Mouse (Mus musculus): ENCODE results near the gene Adgrl3. TPM values are rescaled to one million over a fixed set of nuclear protein-coding genes. Genes with fewer than 3 reads are reported as not detected.
"Not testable (repeated sequence)": the region's sequence is repeated elsewhere in the genome, so short reads cannot be mapped to it uniquely, and the experiment has no call there.

Adgrl3 gene
- polyA plus RNA-seq, 1 experiment from 2014 or later = 34.6 TPM

GRCm38 (mm10) chr5:81475971-81476606 lies 456.2 kb downstream of the Adgrl3 start:
- Histone ChIP-seq H3K36me3 (replicated peaks) (no peaks in the 10 kb centered on the region), H3K4me2 (no peak overlapping the region), H3K27me3 (no peaks in the 10 kb centered on the region), H3K9me3 (no peaks in the 10 kb centered on the region), H3K4me1 (no peaks in the 10 kb centered on the region), H3K9ac (no peak overlapping the region), H3K27ac (no peak overlapping the region), H3K4me3 (replicated peaks) (no peak overlapping the region)
- 71% methylated on average over 8 of the region's 8 CpGs for WGBS
- no peak for ATAC-seq (ENCODE audit: low FRiP score)

DNA sequence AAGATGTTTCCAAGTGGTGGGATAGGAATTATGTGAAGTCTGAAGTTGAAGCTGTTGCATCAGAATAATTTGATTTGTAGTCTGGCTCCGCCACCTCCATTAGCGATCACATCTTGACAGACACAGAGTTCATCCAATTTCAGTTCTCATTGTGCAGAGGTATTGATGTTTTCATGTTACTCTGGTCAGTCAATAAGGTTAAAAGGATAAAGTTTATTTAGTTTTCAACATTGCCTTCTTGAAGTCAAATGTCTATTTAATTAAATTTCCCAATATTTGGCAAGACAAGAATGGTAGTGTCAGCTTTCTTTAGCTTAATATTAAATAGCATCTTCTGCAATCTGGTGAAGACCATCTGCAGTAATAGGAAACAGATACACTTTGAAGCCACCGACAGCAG lies 461.0 kb downstream of the Adgrl3 start:
- 85% methylated on average over 3 of the region's 3 CpGs for WGBS
- H3K4me2 ChIP-seq = no peak overlapping the region
- ATAC-seq (ENCODE audit: low FRiP score) = no peak

DNA sequence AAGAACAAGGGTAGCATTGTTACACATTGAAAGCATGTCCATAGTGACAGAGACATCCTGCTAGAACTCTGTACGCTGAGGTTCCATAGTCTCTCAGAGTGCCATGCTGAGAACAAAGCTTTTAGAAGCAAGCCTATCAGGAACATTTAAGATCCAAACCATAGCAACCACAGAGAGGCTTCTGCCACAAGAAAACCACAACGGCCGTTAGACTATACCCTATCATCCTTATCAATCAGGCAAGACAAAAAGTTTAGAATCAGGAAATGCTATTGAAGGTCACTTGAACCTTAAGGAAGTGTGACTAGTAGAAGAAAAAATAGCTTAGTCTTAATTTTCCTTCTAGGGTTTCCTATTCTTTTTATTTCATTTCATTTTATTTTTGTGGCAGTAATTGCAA lies 464.0 kb downstream of the Adgrl3 start:
- H3K36me3 ChIP-seq (replicated peaks) = no peaks in the 10 kb centered on the region

More for the DNA sequence above, 461.0 kb downstream of the Adgrl3 start:
- Histone ChIP-seq H3K4me3 (replicated peaks) (no peak overlapping the region), H3K27me3 (no peaks in the 10 kb centered on the region), H3K9me3 (no peaks in the 10 kb centered on the region), H3K27ac (no peak overlapping the region), H3K36me3 (replicated peaks) (no peaks in the 10 kb centered on the region), H3K9ac (no peak overlapping the region), H3K4me1 (no peaks in the 10 kb centered on the region)

GRCm38 (mm10) chr5:81501076-81501475 lies 481.1 kb downstream of the Adgrl3 start:
- Histone ChIP-seq H3K4me1 (no peaks in the 10 kb centered on the region), H3K4me3 (replicated peaks) (no peak overlapping the region), H3K36me3 (replicated peaks) (no peaks in the 10 kb centered on the region), H3K9ac (no peak overlapping the region), H3K9me3 (no peaks in the 10 kb centered on the region), H3K27me3 (no peaks in the 10 kb centered on the region), H3K27ac (no peak overlapping the region), H3K4me2 (no peak overlapping the region)
- 89% methylated on average over 3 of the region's 3 CpGs for WGBS
- no peak for ATAC-seq (ENCODE audit: low FRiP score)

More for the DNA sequence above, 464.0 kb downstream of the Adgrl3 start:
- Histone ChIP-seq H3K4me3 (replicated peaks) (no peak overlapping the region), H3K9me3 (no peaks in the 10 kb centered on the region), H3K4me2 (no peak overlapping the region), H3K9ac (no peak overlapping the region), H3K27me3 (no peaks in the 10 kb centered on the region), H3K4me1 (no peaks in the 10 kb centered on the region), H3K27ac (no peak overlapping the region)
- no peak for ATAC-seq (ENCODE audit: low FRiP score)
- 53% methylated on average over 3 of the region's 3 CpGs for WGBS

DNA sequence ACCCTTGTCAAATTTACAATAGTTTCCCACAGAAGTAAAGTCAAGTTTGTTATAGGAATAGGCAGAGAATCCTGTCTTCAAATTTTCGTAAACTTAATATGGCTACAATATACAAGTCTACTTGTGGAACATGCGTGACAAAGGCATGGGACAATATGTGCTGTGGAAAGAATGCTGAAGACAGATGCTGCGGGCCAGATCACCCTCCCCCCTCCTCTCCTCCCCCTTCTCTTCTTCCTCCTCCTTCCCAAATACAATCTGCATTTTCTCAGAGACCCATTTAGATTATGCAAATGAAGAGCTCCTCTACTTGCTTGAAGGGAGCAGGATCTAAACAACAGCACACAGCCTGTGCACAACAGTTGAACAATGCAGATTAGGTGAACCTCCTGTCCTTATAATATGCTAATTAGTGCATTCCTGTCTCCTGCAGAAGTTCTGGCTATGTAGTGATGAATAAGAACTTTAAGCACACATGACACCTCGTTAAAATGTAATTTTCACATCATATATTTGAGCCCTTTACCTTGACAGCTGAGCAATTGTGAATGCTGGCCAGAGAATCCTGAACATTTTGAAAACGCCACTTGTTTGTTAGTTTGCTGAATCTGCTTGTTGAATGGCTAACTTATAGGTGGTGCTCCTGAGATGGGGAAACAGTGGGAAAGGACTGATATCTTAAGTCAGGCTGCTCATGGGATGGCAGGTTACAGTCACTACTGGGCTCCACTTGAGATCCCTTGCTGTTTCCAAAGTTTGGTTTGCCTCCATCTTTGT lies 499.0 kb downstream of the Adgrl3 start:
- Histone ChIP-seq H3K27ac (peak overlapping the region; percentile 59; the same call in 1 of the 2 replicates), H3K9me3 (no peaks in the 10 kb centered on the region), H3K9ac (no peak overlapping the region), H3K4me1 (peaks cover 19% of the 10 kb centered on the region), H3K36me3 (replicated peaks) (no peaks in the 10 kb centered on the region), H3K4me2 (peak overlapping the region; percentile 34), H3K27me3 (no peaks in the 10 kb centered on the region), H3K4me3 (replicated peaks) (no peak overlapping the region)
- WGBS = 19% methylated on average over 5 of the region's 5 CpGs
- ATAC-seq (ENCODE audit: low FRiP score) = peak; percentile 51; the same call in 1 of the 2 replicates

- Histone ChIP-seq H3K9me3 (no peaks in the 10 kb centered on the region), H3K4me3 (replicated peaks) (no peak overlapping the region), H3K4me2 (peak overlapping the region; percentile 34), H3K27ac (peak overlapping the region; percentile 59; the same call in 1 of the 2 replicates), H3K9ac (no peak overlapping the region), H3K36me3 (replicated peaks) (no peaks in the 10 kb centered on the region), H3K4me1 (peaks cover 19% of the 10 kb centered on the region), H3K27me3 (no peaks in the 10 kb centered on the region)
- 12% methylated on average over 11 of the region's 11 CpGs for WGBS
- peak; percentile 73; the same call in 1 of the 2 replicates for ATAC-seq (ENCODE audit: low FRiP score)
These were observed 499.8 kb downstream of the Adgrl3 start for GRCm38 (mm10) chr5:81519497-81520382.

GRCm38 (mm10) chr5:81522760-81523159 lies 502.8 kb downstream of the Adgrl3 start:
- WGBS = 88% methylated on average over 4 of the region's 4 CpGs

GRCm38 (mm10) chr5:81524532-81524961 lies 504.6 kb downstream of the Adgrl3 start:
- 82% methylated on average over 12 of the region's 12 CpGs for WGBS
- no peak overlapping the region for H3K9ac ChIP-seq
- H3K27ac ChIP-seq = no peak overlapping the region
- no peak for ATAC-seq (ENCODE audit: low FRiP score)
- no peaks in the 10 kb centered on the region for H3K36me3 ChIP-seq (replicated peaks)
- H3K4me2 ChIP-seq = no peak overlapping the region
- no peaks in the 10 kb centered on the region for H3K27me3 ChIP-seq
- H3K4me1 ChIP-seq = peaks cover 6% of the 10 kb centered on the region
- H3K9me3 ChIP-seq = no peaks in the 10 kb centered on the region
- no peak overlapping the region for H3K4me3 ChIP-seq (replicated peaks)

More at GRCm38 (mm10) chr5:81522760-81523159, 502.8 kb downstream of the Adgrl3 start:
- H3K36me3 ChIP-seq (replicated peaks) = no peaks in the 10 kb centered on the region
- no peaks in the 10 kb centered on the region for H3K9me3 ChIP-seq
- ATAC-seq (ENCODE audit: low FRiP score) = no peak
- H3K27ac ChIP-seq = no peak overlapping the region
- no peaks in the 10 kb centered on the region for H3K27me3 ChIP-seq
- peaks cover 16% of the 10 kb centered on the region for H3K4me1 ChIP-seq
- no peak overlapping the region for H3K4me2 ChIP-seq
- no peak overlapping the region for H3K4me3 ChIP-seq (replicated peaks)
- no peak overlapping the region for H3K9ac ChIP-seq

DNA sequence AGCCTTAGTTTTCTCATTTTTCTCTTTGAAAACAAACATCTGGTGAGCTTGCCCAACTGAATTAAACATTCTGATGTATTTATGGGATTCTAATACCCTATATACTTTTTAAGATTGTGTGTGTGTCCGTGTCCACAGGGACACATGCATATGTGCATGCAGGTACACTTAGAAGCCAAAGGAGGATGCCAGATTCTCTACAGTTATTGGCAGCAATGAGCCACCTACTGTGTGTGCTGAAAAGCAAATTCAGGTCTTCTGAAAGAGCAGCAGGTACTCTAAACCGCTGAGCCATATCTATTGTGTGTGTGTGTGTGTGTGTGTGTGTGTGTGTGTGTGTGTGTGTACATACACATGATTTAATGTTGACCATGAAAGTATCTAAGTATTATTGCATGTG lies 505.4 kb downstream of the Adgrl3 start:
- no peak overlapping the region for H3K4me3 ChIP-seq (replicated peaks)
- no peak for ATAC-seq (ENCODE audit: low FRiP score)
- WGBS = 86% methylated on average over 2 of the region's 2 CpGs
- H3K9ac ChIP-seq = no peak overlapping the region
- no peaks in the 10 kb centered on the region for H3K9me3 ChIP-seq
- no peak overlapping the region for H3K27ac ChIP-seq
- no peaks in the 10 kb centered on the region for H3K36me3 ChIP-seq (replicated peaks)
- no peak overlapping the region for H3K4me2 ChIP-seq
- no peaks in the 10 kb centered on the region for H3K4me1 ChIP-seq
- H3K27me3 ChIP-seq = no peaks in the 10 kb centered on the region

GRCm38 (mm10) chr5:81531639-81532038 lies 511.7 kb downstream of the Adgrl3 start:
- Histone ChIP-seq H3K36me3 (replicated peaks) (no peaks in the 10 kb centered on the region), H3K27ac (no peak overlapping the region), H3K4me3 (replicated peaks) (no peak overlapping the region), H3K9me3 (no peaks in the 10 kb centered on the region), H3K4me1 (no peaks in the 10 kb centered on the region), H3K27me3 (no peaks in the 10 kb centered on the region), H3K4me2 (no peak overlapping the region), H3K9ac (no peak overlapping the region)
- no peak for ATAC-seq (ENCODE audit: low FRiP score)
- WGBS = 90% methylated on average over 4 of the region's 4 CpGs

DNA sequence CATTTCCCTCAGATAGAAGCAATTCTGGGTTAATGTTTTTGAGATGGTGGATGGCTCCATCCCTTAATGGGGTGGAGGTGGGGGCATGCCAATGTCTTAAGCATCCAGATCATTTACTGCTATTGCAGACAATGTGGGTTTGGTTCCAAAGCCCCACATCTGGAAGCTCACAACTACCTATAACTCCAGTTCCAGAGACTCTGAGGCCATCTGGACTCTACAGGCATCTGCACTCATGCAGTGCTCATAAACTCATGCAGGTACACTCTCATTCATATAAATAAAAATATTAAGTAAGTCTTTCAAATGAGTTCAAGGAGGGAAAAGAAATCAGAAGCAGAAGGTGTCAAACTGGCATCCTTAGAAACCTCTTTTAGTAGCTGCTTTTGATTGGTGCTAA lies 530.3 kb downstream of the Adgrl3 start:
- Histone ChIP-seq H3K27me3 (no peaks in the 10 kb centered on the region), H3K9me3 (no peaks in the 10 kb centered on the region), H3K4me1 (peaks cover 5% of the 10 kb centered on the region; the same call in 1 of the 2 replicates), H3K36me3 (replicated peaks) (no peaks in the 10 kb centered on the region), H3K27ac (no peak overlapping the region), H3K4me3 (replicated peaks) (no peak overlapping the region), H3K4me2 (no peak overlapping the region), H3K9ac (no peak overlapping the region)
- no peak for ATAC-seq (ENCODE audit: low FRiP score)

DNA sequence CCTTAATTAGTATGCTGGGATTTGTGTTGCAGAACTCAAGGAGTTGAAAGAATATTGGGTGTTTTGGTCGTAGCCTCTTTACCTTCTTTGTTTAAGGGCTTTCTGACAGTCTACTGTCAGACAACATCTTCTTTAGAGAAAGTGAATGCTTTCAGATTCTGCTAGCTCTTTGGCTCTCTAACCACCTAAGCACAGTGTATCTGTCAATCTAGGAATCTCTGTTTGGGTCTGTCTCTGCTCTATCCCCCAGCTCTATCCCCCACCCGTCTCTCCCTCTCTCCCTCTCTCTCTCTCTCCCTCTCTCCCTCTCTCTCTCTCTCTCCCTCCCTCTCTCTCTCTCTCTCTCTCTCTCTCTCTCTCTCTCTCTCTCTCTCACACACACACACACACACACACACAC lies 535.2 kb downstream of the Adgrl3 start:
- H3K27me3 ChIP-seq; H3K9me3 ChIP-seq; H3K36me3 ChIP-seq (replicated peaks); H3K9ac ChIP-seq; H3K27ac ChIP-seq; H3K4me1 ChIP-seq; H3K4me2 ChIP-seq; ATAC-seq (ENCODE audit: low FRiP score); H3K4me3 ChIP-seq (replicated peaks): not testable (repeated sequence)
- 51% methylated on average over 2 of the region's 2 CpGs for WGBS

All from forebrain, embryonic 12.5 days (tissue).